Mouse (Mus musculus) lung, postnatal 36 days (tissue): ENCODE data around the gene Megf9.

Experiments used
- DNase-seq: peaks from one replicate; pipeline ENCODE4 v3.0.0; 2022; ENCODE audit warnings: mixed read lengths

The Megf9 gene

DNA sequence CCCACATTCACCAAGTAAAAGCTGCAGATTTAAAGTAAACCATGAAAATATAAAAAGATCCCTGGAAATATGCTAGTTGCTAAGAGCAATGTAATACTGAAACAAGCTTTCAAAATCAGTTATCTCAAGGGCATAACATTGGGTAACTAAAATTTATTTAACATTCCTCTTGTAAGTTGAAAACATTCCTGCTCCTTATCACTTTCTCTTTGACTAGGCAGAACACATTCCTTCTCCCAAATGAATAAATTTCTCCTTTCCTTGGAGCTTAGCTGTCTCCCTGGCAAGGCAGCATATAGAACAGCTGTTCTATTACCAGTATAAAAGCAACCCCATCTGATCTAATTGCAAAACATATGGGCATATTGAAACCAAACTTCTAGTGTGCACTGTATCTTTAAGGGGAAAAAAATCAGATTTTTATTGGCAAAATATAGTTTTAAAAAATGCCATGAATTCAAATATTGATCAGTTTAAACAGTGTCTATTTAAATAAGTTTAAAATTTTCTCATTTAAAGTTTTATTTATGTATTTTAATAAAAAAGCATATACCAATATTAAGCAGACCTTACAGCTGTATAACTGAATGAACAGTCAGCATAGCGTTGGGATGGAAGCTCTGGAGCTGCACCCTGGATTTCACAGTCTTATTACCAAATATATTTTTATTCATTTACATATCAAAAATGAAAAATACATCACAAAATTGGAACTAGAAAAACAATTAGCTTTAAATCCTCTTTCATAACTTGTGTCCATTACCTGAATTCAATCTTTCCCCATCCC lies 13.1 kb downstream of the Megf9 start:
- DNase-seq, result no peak

DNA sequence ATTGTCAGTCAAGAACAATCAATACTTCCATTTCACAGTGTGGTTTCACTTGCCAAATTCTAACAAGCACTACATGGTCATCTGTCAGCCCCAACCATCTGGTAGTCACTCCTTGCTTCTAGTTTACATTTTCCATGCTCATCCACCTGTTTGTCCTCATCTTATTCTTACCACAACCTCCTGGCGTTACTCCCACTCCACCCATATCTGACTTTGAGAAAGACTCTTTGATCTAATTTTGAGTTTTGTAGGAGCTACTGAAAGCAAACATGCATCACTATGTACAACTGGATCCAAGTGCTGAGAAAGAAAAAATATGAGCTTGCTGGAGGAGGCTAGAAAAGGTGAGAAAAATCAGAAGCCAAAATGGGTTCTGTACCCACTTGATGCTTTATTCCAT lies 17.1 kb downstream of the Megf9 start:
- DNase-seq, result no peak

DNA sequence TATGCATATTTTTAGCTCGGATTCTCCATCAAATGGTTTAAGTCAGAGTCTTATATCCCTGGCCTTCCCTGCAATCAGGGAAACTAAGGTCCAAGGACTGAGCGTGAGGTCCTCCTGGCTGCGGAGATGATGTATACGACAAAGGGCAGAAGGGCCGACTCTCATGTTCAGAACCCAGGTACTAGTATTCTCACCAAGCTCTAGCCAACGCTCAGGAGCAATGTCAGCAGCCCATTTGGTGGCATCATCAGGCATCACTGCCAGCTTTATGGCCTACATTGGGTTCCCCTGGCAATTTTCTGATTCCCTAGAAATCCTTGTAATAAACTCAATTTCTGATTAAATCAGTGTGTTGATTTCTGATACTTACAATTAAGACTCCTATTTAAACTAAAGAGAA lies 18.5 kb downstream of the Megf9 start:
- no peak for DNase-seq

DNA sequence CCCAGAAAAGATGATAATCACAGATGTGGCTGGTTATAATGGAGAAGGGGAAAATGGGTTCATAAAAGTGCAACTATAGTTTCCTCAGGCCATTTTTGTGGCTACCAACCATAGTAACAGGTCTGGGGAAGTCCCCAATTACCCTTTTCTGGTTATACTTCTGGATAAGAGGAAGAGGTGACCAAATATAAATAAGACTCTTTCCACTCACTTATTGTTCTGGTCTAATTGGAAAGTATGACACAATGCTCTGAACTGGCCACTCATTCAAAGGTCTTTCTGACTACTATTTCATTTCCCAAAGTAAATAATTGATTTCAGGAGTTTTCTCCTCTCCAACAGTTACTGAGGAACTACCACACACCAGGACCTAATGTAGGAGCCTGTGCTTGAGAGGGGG lies 19.3 kb downstream of the Megf9 start:
- DNase-seq, result no peak

DNA sequence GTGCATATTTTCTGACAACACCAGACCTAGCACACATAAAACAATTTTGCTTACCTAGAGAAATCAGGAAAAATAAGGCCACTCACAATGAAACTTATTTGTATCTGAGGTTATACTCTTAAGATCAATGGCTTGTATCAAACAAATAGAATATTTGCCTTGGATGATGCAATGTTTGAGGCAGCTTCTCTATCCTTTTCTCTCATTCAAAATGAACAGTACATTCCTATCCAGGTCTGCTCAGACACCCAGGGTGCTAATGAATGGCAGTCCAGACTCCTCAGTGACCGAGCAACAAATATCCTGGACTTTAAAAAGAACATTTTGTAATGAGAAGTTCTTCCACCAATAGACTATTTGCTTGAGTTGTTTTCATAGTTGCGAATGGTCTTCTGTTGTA lies 24.8 kb downstream of the Megf9 start:
- DNase-seq, result no peak

DNA sequence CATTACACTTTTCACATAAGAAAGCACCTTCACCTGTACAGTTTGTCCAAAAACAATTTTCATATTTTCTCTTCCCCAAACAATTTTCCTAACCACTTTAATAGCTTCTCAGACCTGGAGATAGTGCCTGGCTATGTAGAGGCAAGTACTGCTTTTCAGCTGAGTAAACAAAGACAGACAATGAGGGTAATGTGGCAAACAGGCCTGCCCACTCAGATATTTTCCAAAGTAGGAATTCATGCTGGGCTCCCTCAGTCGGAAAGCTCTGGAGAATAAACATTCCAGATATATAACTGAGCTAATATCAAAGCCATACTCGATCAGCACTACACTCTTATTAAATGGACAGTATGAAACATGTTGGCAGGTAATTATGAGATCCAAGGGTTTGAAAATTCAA lies 25.2 kb downstream of the Megf9 start:
- no peak for DNase-seq

DNA sequence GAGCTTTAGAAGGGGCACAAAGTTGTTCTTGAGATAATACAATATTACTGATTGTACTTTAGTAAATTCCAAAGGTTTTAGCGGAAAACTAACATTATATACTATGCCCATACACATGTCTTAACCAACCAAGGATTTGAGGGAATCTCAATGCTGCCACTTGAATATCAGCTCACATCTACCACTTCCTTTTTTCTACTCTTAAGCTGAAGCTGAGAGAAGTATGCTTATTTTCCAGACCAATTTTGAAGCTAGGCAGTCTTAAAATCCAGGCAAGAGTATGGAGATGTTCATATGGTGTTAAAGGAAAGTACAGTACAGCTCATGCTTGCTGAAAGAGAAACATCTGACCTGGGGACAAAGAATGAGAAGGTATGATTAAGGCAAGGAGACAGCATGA lies 26.6 kb downstream of the Megf9 start:
- no peak for DNase-seq

DNA sequence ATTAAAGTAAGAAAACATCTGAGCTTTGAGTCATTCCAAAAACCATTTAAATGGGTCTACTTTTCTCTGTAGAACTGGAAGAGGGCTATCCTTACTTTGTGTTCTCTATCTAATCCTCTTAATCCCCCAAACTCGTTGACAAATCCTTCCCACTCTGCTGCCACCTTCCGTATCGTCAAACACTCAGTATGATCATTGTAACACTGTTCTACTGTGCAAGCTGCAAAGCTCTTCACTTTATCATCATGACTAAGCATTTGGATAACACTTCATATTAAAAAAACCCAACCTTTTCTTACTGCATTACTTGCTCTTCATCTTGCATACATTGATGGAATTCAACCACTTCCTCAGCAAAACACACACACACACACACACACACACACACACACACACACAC lies 28.8 kb downstream of the Megf9 start:
- no peak for DNase-seq

DNA sequence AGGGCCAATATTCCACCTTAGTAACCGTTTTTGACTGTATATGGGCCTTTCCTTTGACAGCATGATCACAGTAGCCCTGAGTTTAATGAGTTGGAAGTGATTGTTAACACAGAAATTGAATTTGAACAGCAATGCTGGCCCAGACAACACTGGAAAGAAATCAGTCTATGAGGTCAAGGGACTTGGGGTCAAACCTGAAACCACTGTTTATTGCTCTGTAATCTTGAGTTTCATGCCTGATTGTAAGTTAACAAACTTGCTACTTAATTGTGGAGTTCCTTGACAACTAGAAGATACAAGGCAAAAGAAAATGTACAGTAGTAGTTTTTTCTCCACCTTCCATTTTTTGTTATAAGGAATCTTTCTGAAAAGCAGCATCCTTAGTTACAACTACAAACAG lies 31.0 kb downstream of the Megf9 start:
- DNase-seq, result no peak

DNA sequence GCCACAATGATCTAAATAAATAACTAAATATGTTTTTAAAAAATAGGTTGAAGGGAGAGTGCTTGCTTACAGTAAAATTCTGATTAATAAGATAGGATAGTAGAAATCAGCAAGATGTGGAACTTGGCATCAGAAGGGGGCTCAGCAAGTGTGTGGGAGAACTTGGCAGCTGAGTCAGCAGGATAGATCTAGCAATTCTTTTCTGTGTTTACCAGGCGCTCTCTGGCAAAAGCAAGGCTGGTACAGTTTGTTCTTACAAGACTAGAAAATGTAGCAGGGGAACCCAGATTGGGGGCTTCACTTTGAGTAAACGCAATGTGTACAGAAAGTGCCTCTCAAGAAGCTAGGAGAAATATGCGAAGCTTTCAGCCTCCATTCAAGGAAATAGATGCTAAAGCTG lies 35.5 kb downstream of the Megf9 start:
- DNase-seq, result no peak

DNA sequence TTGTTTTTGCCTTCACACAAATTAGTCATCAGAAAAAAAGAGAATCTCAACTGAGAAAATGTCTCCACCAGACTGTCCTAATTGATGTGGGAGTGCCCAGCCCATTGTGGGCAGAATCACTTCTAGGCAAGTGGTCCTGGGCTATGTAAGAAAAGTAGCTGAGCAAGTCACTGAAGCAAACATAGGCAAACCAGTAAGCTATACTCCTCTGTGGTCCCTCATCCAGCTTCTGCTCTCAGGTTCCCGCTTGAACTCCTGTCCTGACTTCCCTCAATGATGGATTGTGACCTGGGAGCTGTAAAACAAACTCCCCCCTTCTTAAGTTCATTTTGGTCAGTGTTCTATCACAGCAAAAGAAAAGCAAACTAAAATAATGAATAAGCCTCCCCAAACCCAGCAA lies 37.8 kb downstream of the Megf9 start:
- no peak for DNase-seq

DNA sequence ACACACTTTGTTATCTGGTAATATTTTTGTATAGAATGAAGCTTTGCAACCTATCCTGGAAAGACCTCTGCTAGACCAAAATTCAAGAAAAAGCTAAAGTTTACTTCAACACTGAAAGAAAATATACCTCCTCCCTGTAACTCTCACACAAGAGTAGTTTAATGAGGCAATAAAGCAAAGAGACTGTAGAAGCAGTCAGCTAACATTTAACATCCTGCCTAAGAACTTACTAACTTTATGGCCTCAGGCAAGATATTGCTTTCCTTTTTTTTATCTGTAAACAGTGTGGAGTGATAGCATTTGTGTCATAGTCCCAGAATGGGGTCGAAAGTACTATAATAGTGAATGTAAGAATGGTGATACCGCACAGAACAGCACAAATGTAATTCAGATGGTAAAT lies 45.0 kb downstream of the Megf9 start:
- no peak for DNase-seq

DNA sequence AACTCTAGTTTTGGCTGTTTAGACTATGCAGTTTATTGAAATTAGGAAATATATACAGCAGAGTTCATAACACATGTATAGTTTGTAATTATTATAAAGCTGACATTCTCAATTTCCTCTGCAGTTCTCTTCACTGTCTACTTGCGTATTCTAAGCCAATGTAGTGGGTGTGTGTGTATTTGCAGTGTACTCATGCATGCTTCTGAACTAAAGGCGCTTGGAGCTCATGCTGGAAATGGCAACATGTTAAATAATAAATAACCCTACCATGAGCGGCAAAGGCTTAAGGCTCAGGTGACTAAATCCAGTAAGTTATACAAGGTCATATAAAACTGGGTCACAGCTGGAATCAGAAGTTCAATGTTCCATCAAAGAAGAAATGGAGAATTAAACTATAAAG lies 46.4 kb downstream of the Megf9 start:
- no peak for DNase-seq

DNA sequence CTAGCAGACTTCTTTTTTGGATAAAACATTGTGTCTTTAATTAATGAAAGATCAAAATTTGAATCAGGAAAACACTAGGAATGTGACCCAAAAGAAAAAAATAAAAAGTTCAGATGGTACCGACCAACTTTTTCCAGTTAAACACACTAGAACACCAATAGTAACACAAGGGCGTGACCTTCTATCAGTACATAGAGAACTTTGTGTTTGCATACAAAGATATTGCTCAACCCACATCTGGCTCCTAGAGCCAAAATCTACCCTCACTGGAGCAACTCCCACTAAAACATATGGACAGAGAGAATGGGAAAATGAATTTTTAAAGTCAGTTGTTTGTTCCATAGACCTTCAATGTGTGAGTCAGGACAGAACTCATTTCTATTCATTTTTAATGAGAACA lies 50.7 kb downstream of the Megf9 start:
- no peak for DNase-seq

DNA sequence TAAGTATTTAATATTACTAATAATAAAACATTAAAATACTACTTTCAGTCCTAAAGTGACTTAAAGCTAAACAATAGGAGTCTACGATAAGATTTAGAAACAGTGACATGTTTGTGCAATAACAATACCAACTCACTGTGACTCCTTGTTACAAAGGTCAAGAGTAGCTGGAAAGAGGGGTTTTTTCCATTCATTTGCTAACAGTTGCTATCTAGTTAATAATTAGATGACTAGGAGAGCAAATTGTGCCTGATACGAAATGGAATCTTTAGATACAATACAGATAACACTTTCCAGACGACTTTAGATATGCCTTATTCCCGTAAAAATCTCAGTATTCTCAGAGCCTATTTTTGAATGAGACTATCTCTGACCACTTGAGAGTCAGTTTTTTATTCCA lies 52.9 kb downstream of the Megf9 start:
- no peak for DNase-seq

DNA sequence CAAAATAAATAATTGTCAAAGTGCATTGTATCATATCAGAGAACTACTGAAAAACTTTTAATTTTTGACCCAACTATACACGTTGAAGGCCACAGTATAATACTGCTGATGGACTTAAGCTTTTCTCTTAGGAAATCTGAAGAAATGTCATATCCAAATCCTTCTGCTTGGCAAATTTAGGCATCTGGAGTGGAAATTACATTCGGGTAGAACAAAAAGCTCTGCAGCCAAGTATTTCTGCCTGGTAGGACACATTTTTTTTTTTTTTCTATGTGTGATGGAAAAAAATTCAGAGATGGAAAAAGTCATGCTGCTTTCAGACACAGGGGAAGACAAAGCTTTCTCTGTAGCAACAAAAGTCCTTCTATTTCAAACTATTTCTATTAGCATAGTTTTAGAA lies 63.4 kb downstream of the Megf9 start:
- no peak for DNase-seq

DNA sequence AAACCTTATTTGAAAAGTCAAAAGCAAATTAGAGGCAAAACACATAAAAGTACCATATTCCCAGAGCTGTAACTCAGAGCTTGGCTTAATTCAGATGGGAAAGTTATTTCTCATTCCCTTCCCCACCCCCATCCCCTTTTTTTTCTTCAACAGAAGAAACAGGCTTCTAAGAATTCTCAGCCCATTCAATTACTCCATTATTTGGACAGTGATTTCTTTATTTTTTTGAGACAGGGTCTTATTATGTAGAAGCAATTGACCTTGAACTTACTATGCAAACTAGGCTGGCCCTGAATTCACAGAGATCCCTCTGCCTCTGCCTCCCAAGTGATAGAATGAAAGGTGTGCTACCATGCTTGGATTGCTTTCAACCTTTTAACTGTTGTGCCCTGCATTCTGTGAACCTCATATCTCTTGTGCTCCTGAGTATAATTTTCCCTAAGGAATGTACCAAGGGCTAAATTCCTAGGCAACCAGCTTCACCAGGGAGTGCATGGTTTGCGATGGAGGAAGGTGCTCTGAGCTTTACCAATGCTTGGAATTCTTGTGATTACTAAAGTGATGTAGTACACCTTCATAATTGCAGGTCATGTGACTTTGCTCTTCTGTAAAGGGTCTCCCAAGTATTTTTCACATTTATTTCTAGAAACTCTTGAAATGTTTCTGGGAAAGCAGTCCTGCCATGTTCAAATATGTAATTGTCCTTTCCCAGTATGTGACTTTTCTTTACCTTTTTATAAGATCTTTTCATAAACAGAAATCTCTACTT lies 68.7 kb downstream of the Megf9 start:
- peak; percentile 8 for DNase-seq

DNA sequence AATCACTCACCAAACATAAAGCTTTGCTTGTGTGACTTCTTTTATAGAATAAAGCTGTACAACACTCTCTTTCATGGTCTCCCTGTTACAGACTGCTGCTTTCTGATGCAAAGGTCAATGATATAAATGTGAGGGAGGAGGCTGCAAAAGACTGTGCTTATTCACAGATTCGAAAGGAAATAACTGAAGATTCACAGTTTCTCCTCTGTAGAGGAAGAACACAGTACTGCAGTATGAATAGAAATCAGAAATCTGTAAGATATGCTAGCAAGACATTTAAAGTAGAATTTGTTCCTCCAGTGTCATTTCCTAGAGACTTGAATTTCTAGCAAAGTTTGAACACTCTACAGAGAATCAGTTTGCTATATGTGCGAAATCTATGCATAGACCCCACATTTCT lies 71.5 kb downstream of the Megf9 start:
- DNase-seq, result no peak

DNA sequence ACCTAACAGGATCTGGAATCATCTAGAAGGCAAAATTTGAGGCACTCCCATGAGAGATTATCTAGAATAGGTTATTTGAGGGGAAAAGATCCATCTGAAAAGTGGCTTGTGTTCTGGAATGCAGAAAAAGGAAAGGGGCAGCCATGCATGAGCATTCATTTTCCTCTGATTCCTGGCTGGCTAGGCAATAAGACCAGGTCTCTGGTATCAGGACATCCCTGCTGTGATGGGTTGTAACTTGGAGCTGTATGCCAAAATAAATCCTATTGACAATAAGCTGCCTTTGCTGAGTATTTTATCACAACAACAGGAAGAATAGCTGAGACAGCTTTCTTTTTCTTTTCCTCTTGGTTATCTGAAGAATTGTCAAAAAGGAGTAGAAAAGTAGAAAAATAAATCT lies 73.4 kb downstream of the Megf9 start:
- DNase-seq, result no peak

DNA sequence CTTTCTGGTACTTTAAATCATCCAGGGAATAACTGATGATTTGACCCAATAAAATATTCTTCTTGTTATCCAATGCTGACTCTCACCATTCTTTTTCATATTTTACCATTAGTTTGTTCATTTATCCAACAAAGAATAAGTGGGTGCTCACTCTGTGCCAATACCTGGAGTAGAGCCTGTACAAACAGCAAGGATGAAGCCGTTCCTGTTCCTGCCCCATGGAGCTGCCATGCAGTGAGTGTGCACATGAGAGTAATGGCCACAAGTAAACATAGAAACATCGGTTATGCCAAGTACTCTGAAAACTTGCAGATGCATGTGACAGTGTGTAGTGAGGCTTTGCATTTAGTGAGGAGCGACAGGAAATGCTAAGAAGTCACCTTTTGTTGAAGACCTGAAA lies 82.6 kb downstream of the Megf9 start:
- peak; percentile 57 for DNase-seq

DNA sequence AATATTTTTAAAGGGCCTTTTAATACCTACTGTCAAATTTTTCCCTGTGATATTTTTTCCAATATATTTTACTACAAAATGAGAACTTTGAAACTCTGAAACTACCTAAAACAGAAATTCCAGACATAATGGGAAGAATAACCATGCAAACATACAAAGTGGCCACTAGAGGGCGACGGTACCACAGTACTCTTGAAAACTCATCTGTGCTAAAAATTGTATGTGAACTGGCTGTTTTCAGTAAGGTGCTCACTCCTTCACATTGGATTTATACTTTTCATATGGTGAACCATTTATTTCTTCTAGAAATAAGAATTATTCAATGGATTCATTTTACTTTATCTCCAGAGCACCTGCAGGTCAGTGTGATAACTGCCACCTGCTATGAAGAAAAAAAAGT lies 83.0 kb downstream of the Megf9 start:
- DNase-seq, result peak; percentile 44

DNA sequence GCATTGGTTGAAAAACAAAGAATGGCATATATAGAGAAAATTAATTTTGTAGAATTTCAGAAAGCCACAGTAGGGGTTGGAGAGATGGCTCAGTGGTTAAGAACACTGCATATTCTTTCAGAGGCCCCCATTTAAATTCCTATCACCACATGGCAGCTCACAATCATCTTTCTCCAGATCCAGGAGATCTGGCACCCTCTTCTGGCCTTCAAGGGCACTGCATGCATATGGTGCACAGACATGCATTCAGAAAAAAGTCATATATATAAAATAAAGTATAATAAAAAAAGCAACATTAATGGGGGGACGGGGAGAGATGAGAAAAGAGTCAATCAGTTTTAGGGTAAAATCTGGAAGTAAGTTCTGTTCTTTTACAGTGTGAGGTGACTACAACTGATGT lies 85.1 kb downstream of the Megf9 start:
- DNase-seq, result no peak

DNA sequence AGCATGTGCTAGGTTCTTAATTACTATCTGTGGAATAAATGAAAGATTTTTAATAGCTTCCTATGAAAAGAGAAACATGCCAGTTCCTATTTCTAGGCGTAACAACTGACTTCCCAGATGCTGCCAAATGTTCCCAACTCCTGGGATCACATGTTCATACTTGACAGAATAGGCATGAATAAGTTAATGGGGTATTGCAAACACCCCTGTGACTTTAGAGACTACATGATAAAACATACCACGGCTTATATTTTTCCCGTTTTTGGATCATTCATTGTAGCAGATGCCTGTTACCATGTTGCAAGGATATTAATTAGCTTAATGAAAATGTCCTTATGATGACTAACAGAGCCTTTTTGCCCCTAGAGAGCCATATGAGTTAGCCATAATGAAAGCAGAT lies 88.0 kb downstream of the Megf9 start:
- no peak for DNase-seq

DNA sequence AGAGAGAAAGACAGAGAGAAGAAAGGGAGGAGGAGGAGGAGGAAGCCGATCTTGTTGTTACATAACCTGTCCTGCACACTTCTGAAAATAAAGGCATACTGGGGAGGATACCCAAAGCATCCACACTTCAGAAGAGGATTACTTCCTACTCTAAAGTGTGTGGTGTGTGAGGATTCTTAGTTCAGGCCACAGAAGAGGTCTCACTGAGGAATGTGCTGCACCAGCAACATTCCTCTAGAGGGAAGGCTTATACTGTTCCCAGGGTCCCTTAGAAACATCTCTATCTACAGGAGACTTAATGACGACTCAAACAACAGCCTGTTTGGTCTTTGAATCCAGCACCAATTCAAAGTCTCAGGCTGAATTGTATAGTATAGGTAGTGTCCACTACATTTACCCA lies 114.6 kb downstream of the Megf9 start:
- DNase-seq, result no peak

DNA sequence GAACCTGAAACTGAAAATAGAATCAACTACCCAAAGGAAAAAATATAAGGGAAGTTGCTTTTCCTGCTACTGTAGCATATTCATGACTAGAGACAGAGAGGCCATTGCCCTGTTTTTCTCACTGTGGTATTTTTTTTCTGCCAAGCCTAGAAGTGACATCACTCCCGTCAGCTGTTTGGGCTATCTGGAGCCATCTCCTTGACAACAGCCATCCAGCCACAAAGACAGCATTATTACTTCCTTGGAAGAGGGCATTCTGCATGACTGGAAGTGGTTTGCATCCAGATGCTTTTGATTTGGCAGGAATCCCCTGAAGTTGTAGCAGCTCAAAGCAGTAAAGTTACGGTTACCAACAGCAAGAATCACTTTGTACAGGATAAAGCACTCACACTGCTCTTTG lies 122.7 kb downstream of the Megf9 start:
- no peak for DNase-seq
